Mouse (Mus musculus) forebrain, embryonic 15.5 days (tissue): Measurements from ENCODE around the gene 9630041A04Rik. TPM values are rescaled to one million over a fixed set of nuclear protein-coding genes. Genes with fewer than 3 reads are reported as not detected.

Experiments
- ATAC-seq: fragments of 200-750 bp; cut with Nextera tagmentation; replicated peaks from 2 replicates; pipeline ENCODE4 v1.8.0; 2017; ENCODE audit warnings: mild to moderate bottlenecking, moderate TSS enrichment, moderate library complexity
- H3K27ac ChIP-seq: fragments of 300-500 bp; sonication (generic); replicated peaks from 2 replicates; pipeline ENCODE4 v1.5.1; 2015; ENCODE audit warnings: mild to moderate bottlenecking, inconsistent platforms
- H3K27me3 ChIP-seq: fragments of 300-500 bp; sonication (generic); 2 replicates; pipeline ENCODE4 v1.6.1; 2015; ENCODE audit warnings: inconsistent platforms
- H3K36me3 ChIP-seq: fragments of 300-500 bp; sonication (generic); 2 replicates; pipeline ENCODE4 v1.6.1; 2015; ENCODE audit warnings: mild to moderate bottlenecking, inconsistent platforms
- H3K4me1 ChIP-seq: fragments of 300-500 bp; sonication (generic); 2 replicates; pipeline ENCODE4 v1.6.1; 2015; ENCODE audit warnings: inconsistent platforms
- H3K4me2 ChIP-seq: fragments of 300-500 bp; sonication (generic); replicated peaks from 2 replicates; pipeline ENCODE4 v1.6.1; 2015; ENCODE audit warnings: mild to moderate bottlenecking, inconsistent platforms
- H3K4me3 ChIP-seq: fragments of 300-500 bp; sonication (generic); 2 replicates; pipeline ENCODE4 v1.5.1; 2015; ENCODE audit warnings: mild to moderate bottlenecking, inconsistent platforms
- H3K9ac ChIP-seq: fragments of 300-500 bp; sonication (generic); replicated peaks from 2 replicates; pipeline ENCODE4 v1.6.1; 2015; ENCODE audit warnings: mild to moderate bottlenecking, inconsistent platforms
- H3K9me3 ChIP-seq: fragments of 300-500 bp; sonication (generic); 2 replicates; pipeline ENCODE4 v1.6.1; 2016; ENCODE audit warnings: inconsistent platforms
- WGBS: fragments of 180-500 bp; shearing (Covaris S2); methylation state at CpG from one replicate; pipeline ENCODE4 v1.1.7; 2015; ENCODE audit warnings: mixed read lengths; 5-methylcytosine and 5-hydroxymethylcytosine counted together
- polyA plus RNA-seq: library from polyadenylated mRNA; unstranded; fragments of >200 nt; fragmentation: Nextera tagmentation; extraction: Ambion mirVana; gene quantifications from 2 replicates; pipeline ENCODE4 v1.2.1, GENCODE M21; 2015

Gene 9630041A04Rik
- polyA plus RNA-seq, result 0.60 TPM in 1 of 2 replicates, not detected in the other

DNA sequence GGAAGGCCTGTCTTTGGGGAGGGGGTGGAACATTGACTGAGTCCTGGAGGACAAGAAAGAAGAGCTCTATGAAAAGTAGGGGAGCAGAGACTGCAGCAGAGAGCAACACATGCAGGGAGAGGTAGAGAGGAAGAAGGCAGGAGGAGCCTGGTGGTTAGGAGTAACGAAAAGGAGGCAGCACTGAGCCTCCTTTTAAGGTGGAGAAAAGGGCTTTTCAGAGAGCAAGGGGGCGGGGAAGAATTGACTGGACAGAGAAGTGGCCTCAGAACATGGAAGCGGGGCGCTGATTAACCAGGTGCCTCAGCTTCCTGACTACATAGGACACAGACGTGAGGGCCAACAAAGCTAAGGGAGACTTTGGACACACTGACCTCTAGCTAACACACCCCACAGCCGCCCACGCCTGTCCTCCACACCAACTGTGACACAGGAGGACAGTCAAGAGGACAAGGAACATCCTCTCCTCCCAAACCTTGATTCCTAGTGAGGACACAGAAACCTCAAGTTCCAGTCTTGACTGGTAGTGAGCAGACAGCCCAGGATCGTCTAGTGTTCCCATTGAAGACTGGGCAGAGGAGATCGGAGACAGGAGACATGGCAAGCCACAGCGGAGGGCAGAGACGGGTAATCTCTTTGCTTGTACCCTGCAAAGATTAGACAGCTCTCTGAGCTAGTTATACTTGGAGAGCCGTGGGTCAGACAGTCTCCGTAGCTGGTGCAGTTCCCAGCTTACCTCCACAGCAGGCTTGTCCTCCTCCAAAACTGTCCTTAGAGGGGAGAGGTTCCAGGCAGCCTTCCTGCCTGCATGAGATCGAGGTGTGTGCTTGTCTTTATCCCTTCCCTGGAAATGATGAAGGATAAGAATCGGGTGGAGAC, at the start of gene 9630041A04Rik:
Gene 9630041A04Rik (plus strand): TSS at position 246 of the 876 bp plus-strand sequence.
- Histone ChIP-seq H3K27ac (peak within 1 kb of the TSS; percentile 16), H3K4me1 (peaks cover 12% of the 10 kb centered on the region), H3K27me3 (no peaks in the 10 kb centered on the region), H3K36me3 (no peaks in the 10 kb centered on the region), H3K9ac (no peak within 1 kb of the TSS), H3K4me3 (no peak within 1 kb of the TSS), H3K9me3 (no peaks in the 10 kb centered on the region), H3K4me2 (peak within 1 kb of the TSS; percentile 22)
- ATAC-seq, result peak; percentile 32; the same call in 1 of the 2 replicates
- WGBS, result 69% methylated on average over 15 of the region's 15 CpGs

DNA sequence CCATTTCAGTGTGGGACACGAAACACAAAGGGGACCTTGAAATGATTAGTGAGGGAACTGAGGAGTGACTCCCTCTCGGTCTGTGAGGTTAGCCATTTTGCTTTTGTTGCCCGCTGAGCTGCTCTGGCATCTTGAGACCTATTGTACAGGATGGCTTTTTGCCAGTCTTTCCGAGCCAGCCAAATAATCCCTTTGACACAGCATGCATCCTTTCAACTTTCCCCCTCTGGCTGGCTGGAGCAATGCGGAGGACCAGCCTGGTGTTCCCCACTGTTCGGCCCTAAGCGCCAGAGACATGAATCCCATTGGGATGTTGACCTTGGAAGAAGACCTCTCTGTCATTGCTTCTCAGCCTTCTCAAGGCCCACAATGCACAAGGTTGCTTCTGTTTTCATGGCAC, 37.7 kb upstream of the 9630041A04Rik start:
- Histone ChIP-seq H3K4me3 (no peak overlapping the region), H3K4me2 (no peak overlapping the region), H3K4me1 (peaks cover 8% of the 10 kb centered on the region; the same call in 1 of the 2 replicates), H3K27me3 (no peaks in the 10 kb centered on the region), H3K9ac (no peak overlapping the region), H3K27ac (no peak overlapping the region), H3K36me3 (no peaks in the 10 kb centered on the region), H3K9me3 (no peaks in the 10 kb centered on the region)
- no peak for ATAC-seq
- 16% methylated on average over 7 of the region's 7 CpGs for WGBS

DNA sequence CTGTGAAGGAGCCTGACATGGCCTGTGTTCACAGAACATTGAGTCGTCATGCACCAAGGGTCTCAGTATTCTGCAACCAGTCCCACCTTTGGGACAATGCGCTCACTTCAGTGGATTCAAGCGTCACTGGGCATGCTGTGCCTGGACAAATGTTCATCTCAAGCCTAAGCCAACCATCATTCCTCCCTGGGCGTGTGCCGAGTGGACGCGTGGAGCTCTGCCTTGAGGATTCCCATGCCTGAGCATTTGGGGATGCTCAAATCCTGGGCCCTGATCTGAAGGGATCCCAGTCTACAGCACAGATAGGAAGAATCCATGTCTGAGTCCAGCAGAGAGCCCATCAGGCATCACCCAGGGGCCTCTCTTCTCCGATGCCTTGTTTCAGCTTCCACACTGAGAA, 36.0 kb upstream of the 9630041A04Rik start:
- Histone ChIP-seq H3K27me3 (no peaks in the 10 kb centered on the region), H3K9ac (no peak overlapping the region), H3K36me3 (no peaks in the 10 kb centered on the region), H3K4me3 (no peak overlapping the region), H3K4me1 (peaks cover 8% of the 10 kb centered on the region; the same call in 1 of the 2 replicates), H3K27ac (no peak overlapping the region), H3K4me2 (no peak overlapping the region), H3K9me3 (no peaks in the 10 kb centered on the region)
- no peak for ATAC-seq
- 94% methylated on average over 8 of the region's 8 CpGs for WGBS

DNA sequence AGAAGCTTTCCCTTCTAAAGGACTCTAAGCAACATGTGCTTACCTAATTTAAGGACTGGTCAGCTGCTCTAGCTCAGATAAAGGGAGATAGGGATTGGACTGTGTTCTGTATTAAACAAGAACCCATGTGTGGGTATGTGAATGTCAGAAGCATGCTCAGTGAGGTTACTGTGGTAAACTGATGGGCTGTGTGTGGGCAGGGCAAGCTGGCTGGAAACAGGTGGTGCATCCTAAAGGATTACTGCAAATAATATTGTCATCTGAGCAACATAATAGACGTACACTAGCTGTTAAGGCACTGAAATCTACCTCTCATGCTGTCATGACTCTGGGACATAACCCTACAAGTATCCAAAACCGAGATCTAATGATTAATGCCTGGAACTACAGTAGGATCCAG, 28.0 kb upstream of the 9630041A04Rik start:
- Histone ChIP-seq H3K4me1 (no peaks in the 10 kb centered on the region), H3K4me2 (no peak overlapping the region), H3K36me3 (no peaks in the 10 kb centered on the region), H3K9me3 (no peaks in the 10 kb centered on the region), H3K4me3 (no peak overlapping the region), H3K9ac (no peak overlapping the region), H3K27me3 (no peaks in the 10 kb centered on the region), H3K27ac (no peak overlapping the region)
- WGBS, result 86% methylated on average over 2 of the region's 2 CpGs
- ATAC-seq, result no peak

DNA sequence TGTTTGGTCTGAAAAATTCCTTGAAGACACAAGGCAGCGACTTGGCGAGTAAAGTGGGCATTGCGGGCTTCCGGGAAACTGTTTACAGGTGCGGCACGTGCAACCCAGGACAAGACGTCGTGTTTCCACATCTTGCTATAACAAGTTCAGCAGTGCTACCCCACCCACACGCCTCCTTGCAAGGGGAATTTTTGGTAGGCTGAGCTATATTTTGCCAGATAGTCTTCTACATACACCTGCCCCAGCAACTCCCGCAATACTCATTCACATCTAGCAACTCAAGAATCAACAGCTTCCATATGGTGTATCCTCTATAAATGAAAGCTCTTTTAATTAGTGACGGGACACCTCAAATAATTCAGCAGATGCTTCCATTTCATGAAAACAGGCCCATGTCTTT, 20.5 kb upstream of the 9630041A04Rik start:
- Histone ChIP-seq H3K27me3 (no peaks in the 10 kb centered on the region), H3K36me3 (no peaks in the 10 kb centered on the region), H3K9me3 (no peaks in the 10 kb centered on the region), H3K9ac (no peak overlapping the region), H3K27ac (no peak overlapping the region), H3K4me2 (no peak overlapping the region), H3K4me3 (no peak overlapping the region), H3K4me1 (0 out of 2 replicates have a peak, but pooled peaks cover 3% of the 10 kb centered on the region)
- 84% methylated on average over 11 of the region's 11 CpGs for WGBS
- no peak for ATAC-seq

DNA sequence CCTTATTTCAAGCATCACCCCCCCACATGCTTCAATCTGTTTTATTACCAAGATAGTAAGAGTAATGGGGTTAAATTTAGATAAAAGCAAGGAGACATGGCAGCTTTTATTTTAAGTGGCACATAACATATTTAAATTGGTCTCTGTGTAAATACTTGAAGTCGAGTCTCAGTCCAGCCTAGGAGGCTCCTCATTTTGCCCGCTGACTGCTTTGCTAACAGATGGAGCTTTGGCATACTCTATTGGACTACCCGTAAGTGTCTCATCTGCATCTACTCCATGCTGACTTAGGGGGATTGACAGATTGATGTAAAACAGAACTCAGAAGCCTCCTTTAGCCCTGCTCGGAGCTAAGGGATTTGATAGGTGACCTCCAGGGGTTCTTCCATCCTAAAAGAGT, 17.7 kb upstream of the 9630041A04Rik start:
- H3K4me2 ChIP-seq, result no peak overlapping the region
- H3K4me1 ChIP-seq, result 0 out of 2 replicates have a peak, but pooled peaks cover 3% of the 10 kb centered on the region
- 70% methylated on average over 4 of the region's 4 CpGs for WGBS

DNA sequence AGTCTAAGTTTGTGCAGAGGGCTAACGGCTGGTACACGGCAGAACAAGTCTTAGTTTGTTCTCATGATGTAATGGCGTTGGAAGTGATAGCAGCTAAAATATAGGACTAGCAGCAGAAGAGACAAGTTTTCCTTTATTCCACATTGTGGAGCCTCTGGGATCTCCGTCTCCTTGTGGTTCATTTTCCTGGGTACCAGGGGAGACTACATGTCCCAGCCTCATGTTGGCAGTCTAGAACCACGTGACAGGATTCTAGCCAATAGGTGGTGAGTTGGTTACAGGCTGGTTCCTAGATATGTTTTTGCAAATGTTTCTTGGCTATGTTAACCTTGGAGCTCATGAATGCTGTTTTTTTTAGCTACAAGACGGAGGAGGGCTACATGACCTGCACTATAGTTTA, 15.9 kb upstream of the 9630041A04Rik start:
- H3K27me3 ChIP-seq, result no peaks in the 10 kb centered on the region
- no peak overlapping the region for H3K4me2 ChIP-seq
- no peaks in the 10 kb centered on the region for H3K36me3 ChIP-seq
- WGBS, result 86% methylated on average over 6 of the region's 6 CpGs
- H3K27ac ChIP-seq, result no peak overlapping the region
- no peaks in the 10 kb centered on the region for H3K9me3 ChIP-seq
- no peak for ATAC-seq
- 0 out of 2 replicates have a peak, but pooled peaks cover 3% of the 10 kb centered on the region for H3K4me1 ChIP-seq
- no peak overlapping the region for H3K9ac ChIP-seq
- H3K4me3 ChIP-seq, result no peak overlapping the region

More for the DNA sequence above, 17.7 kb upstream of the 9630041A04Rik start:
- Histone ChIP-seq H3K27me3 (no peaks in the 10 kb centered on the region), H3K27ac (no peak overlapping the region), H3K9ac (no peak overlapping the region), H3K36me3 (no peaks in the 10 kb centered on the region), H3K9me3 (no peaks in the 10 kb centered on the region), H3K4me3 (no peak overlapping the region)
- no peak for ATAC-seq

DNA sequence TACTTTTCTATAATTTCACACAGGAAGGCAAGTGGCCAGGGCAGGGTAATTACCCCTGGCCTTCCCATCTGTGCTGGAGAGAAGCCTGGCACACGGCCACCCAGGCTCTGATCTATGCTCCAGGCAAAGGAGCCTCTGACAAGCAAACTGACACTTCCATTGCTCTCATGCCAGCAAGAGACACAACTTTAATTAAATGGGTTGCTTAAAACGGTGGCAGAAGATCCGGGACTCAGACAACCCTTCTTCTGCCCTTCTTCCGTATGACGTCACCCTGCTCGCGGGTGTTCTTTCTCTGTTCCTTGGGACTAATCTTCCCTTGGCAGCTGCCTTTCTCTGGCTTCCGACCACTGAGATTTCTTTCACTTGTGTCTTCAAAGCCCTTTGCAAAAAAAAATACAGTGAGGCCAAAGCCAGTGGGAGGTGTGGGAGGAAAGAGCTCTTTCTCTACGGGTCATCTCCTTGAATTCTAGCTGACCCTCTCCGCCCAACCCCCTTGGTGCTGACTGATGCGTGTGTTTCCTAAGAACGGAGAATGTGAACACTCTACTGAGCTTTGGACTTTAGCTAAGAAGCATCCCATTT, 932 bp downstream of the 9630041A04Rik start:
- Histone ChIP-seq H3K27me3 (no peaks in the 10 kb centered on the region), H3K36me3 (no peaks in the 10 kb centered on the region), H3K9me3 (no peaks in the 10 kb centered on the region), H3K4me3 (no peak overlapping the region), H3K4me2 (peak overlapping the region; percentile 22), H3K9ac (no peak overlapping the region), H3K27ac (peak overlapping the region; percentile 16), H3K4me1 (peaks cover 12% of the 10 kb centered on the region)
- WGBS, result 18% methylated on average over 12 of the region's 12 CpGs
- ATAC-seq, result peak; percentile 70

DNA sequence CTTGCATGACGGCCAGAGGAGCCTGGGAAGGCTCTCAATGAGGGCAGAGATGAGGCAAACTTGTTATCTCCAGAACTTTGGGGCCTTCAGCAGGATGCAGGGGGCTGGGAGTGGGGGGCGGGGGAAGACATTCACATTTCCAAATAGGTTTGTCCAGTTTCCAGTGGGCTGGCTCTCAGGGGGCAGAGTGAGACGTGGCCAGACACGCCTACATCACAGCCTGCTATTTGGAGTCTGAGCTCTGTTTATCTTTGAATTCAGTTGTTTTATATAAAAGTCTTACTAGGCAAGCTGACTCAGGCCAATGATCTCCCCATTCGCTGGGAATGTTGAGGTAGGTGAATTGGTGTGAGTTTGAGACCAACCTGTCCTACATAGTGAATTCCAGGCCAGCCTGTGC, 1.5 kb downstream of the 9630041A04Rik start:
- H3K4me1 ChIP-seq, result peaks cover 12% of the 10 kb centered on the region
- H3K9me3 ChIP-seq, result no peaks in the 10 kb centered on the region
- H3K4me2 ChIP-seq, result no peak overlapping the region
- 65% methylated on average over 5 of the region's 5 CpGs for WGBS
- no peaks in the 10 kb centered on the region for H3K36me3 ChIP-seq
- H3K27me3 ChIP-seq, result no peaks in the 10 kb centered on the region
- no peak overlapping the region for H3K9ac ChIP-seq
- 0 out of 2 replicates have a peak, but pooled peaks have one; percentile 16 for ATAC-seq
- H3K27ac ChIP-seq, result peak overlapping the region; percentile 16
- H3K4me3 ChIP-seq, result no peak overlapping the region

DNA sequence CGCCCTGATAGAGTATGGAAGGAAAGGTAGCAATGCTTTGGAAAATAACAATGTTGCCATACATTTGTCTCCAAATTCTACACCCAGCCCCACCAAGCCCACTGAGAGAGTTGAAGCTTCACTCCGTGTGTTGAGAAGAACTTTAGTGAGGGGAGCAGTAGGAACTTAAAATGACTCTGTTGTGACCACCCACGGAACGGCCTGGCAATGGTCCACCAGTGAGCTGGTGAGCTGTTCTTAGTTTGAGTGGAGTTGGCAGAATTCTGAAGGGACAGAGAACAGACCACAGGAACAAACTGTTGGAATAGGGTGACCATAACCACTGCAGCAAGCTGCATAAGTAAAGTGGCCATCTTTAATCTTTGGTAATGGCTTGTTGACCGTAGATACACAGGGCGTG, 7.0 kb downstream of the 9630041A04Rik start:
- H3K9ac ChIP-seq, result no peak overlapping the region
- no peaks in the 10 kb centered on the region for H3K36me3 ChIP-seq
- H3K27me3 ChIP-seq, result no peaks in the 10 kb centered on the region
- no peak overlapping the region for H3K4me2 ChIP-seq
- no peak overlapping the region for H3K4me3 ChIP-seq
- no peak overlapping the region for H3K27ac ChIP-seq
- no peaks in the 10 kb centered on the region for H3K4me1 ChIP-seq
- no peak for ATAC-seq
- 93% methylated on average over 6 of the region's 6 CpGs for whole genome bisulfite sequencing
- no peaks in the 10 kb centered on the region for H3K9me3 ChIP-seq

DNA sequence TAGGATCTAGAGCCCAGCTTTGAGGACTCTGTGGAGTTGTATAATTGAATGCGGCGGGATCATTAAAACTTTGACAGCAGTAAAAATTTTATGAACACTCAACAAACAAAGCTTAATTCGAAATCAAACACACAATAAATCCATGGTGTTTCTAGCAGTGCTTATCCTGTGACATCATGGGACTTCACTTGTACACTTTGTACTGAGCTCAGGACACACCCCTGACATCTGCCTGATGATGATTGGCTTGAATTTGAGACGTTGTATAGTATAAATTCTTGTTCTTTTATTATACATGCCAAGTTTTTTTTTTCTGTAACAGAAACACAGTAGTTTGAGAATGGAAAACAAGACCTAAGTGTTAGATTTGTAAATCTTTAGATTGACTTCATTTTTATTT, 8.4 kb downstream of the 9630041A04Rik start:
- no peak for ATAC-seq
- Histone ChIP-seq H3K27ac (no peak overlapping the region), H3K27me3 (no peaks in the 10 kb centered on the region), H3K4me3 (no peak overlapping the region), H3K9ac (no peak overlapping the region), H3K4me2 (no peak overlapping the region), H3K4me1 (no peaks in the 10 kb centered on the region), H3K9me3 (no peaks in the 10 kb centered on the region), H3K36me3 (no peaks in the 10 kb centered on the region)
- 80% methylated on average over 4 of the region's 4 CpGs for whole genome bisulfite sequencing

DNA sequence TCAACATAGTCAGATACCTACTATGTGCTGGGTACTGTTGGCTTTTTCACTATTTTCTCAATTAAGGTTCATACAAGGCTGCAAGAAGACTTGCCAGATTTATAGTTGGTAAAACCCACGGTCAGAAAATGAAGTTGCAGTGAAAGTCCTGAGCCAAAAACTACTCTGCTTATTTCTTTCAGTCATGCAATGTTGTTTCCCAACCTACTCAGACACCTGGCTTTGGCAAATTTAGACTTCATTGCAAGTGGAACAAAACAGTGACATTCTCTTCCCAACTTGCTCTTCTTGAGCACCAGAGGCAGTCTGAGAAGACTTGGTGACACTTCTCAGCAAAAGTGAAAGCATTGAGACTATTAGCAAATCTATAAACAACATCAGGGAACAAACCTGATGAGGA, 13.7 kb downstream of the 9630041A04Rik start:
- Histone ChIP-seq H3K4me2 (no peak overlapping the region), H3K4me3 (no peak overlapping the region), H3K27me3 (no peaks in the 10 kb centered on the region), H3K9me3 (no peaks in the 10 kb centered on the region), H3K27ac (no peak overlapping the region), H3K36me3 (no peaks in the 10 kb centered on the region), H3K4me1 (no peaks in the 10 kb centered on the region), H3K9ac (no peak overlapping the region)
- no peak for ATAC-seq
- WGBS, result 88% methylated on average over 1 of the region's 1 CpGs
